Mouse (Mus musculus): ENCODE measurements around the gene Ostf1.

DNA sequence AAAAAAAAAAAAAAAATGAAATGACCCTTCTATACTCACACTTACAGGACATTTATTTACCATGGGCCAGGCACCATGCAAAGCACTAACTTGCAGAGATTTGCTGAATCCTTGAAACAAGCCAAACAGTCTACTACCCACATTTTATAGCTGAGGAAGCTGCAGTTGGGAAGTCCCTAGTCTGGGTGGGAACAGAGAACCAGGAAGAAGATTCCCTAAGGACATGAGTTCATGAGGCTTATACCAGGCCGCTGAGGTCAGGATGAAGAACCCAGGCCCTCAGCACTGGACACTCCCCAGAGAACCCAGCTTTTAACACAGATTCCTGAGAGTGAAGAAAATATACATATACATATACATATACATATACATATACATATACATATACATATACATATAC lies 14.1 kb downstream of the Ostf1 start:
- TF ChIP-seq CTCF (IDR thresholded peaks at IDR 0.05; ENCODE audit: low read depth, low read length) (no peak), GATA1 (IDR thresholded peaks at IDR 0.05; ENCODE audit: borderline replicate concordance, low read length) (no peak), TAL1 (conservative IDR thresholded peaks at IDR 0.05; ENCODE audit: low read depth, low read length) (no peak), GATA2 (IDR thresholded peaks at IDR 0.05; ENCODE audit: borderline replicate concordance, low read depth, low read length) (no peak)
